Mouse (Mus musculus): ENCODE measurements around the gene Kdm6b.

GRCm38 (mm10) chr11:69375646-69376045 lies 37.8 kb downstream of the Kdm6b start:
- TF ChIP-seq CTCF (IDR thresholded peaks at IDR 0.05; ENCODE audit: low read depth): no peak
- no peak for TF ChIP-seq EP300 (IDR thresholded peaks at IDR 0.05; ENCODE audit: low read depth)

Data from liver, postnatal 0 days (tissue).